Mouse (Mus musculus): ENCODE data around the gene Stx5a.

DNA sequence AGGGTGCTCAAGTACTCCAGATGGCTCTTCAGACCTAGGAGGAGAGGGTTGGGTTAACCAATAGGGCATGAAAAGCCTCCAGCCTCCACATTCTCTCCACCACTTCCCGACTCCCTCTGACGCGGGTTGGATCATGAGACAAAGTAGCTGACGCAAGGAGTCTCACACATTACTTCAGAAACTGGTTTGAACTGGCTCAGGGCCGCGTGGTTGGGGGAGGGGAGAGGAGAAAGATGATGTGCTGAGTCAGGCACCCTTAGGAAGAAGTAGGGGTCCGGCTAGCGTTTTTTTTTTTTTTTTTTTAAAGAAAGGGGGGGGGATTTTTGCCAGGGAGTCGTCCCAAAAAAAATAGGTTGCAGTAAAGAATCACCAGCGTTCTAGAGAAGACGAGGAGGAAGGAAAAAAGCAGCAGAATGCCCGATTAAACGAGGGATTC is 28.3 kb upstream of the Stx5a start:
- TF ChIP-seq CTCF (IDR thresholded peaks at IDR 0.05; ENCODE audit: insufficient read depth, low read length) (no peak), POLR2A (IDR thresholded peaks at IDR 0.05; ENCODE audit: borderline replicate concordance, extremely low read depth, low read depth, low read length) (peak; percentile 7; the same call in 1 of the 2 replicates)

Measured in lung, adult 2 months (tissue).